Mouse (Mus musculus) intestine, embryonic 14.5 days (tissue): ENCODE measurements around the gene Spo11. TPM values are rescaled to one million over a fixed set of nuclear protein-coding genes. Genes with fewer than 3 reads are reported as not detected.

Experiments
- ATAC-seq: fragments of 200-750 bp; cut with Nextera tagmentation; replicated peaks from 2 replicates; pipeline ENCODE4 v1.8.0; 2017; ENCODE audit warnings: low read depth, moderate number of reproducible peaks, moderate TSS enrichment, moderate library complexity; ENCODE audit not compliant: low FRiP score, low TSS enrichment
- DNase-seq: peaks from one replicate; pipeline ENCODE4 v3.0.0-alpha.2; 2018; ENCODE audit warnings: low spot score
- H3K27ac ChIP-seq: fragments of 300-500 bp; sonication (generic); 2 replicates; pipeline ENCODE4 v1.5.1; 2014; ENCODE audit warnings: low read depth, mild to moderate bottlenecking, control low read depth
- H3K27me3 ChIP-seq: fragments of 300-500 bp; sonication (generic); replicated peaks from 2 replicates; pipeline ENCODE4 v1.6.1; 2014; ENCODE audit warnings: low read length, control low read depth; ENCODE audit not compliant: control insufficient read depth, insufficient read depth
- H3K36me3 ChIP-seq: fragments of 300-500 bp; sonication (generic); 2 replicates; pipeline ENCODE4 v1.6.1; 2014; ENCODE audit warnings: low read length, control low read depth; ENCODE audit not compliant: control insufficient read depth, insufficient read depth
- H3K4me1 ChIP-seq: fragments of 300-500 bp; sonication (generic); replicated peaks from 2 replicates; pipeline ENCODE4 v1.6.1; 2014; ENCODE audit warnings: low read length, control low read depth, mixed read lengths; ENCODE audit not compliant: control insufficient read depth, insufficient read depth
- H3K4me2 ChIP-seq: fragments of 300-500 bp; sonication (generic); 2 replicates; pipeline ENCODE4 v1.6.1; 2014; ENCODE audit warnings: low read length
- H3K4me3 ChIP-seq: fragments of 300-500 bp; sonication (generic); 2 replicates; pipeline ENCODE4 v1.5.1; 2014; ENCODE audit warnings: low read depth, low read length, control low read depth, mixed read lengths
- H3K9ac ChIP-seq: fragments of 300-500 bp; sonication (generic); 2 replicates; pipeline ENCODE4 v1.6.1; 2014; ENCODE audit warnings: mild to moderate bottlenecking, low read length
- H3K9me3 ChIP-seq: fragments of 300-500 bp; sonication (generic); 2 replicates; pipeline ENCODE4 v1.6.1; 2016; ENCODE audit warnings: low read length, control low read depth; ENCODE audit not compliant: control insufficient read depth
- WGBS: fragments of 180-500 bp; shearing (Covaris S2); extraction: QIAGEN DNeasy Blood & Tissue Kit; methylation state at CpG from one replicate; pipeline ENCODE4 v1.1.7; 2014; 5-methylcytosine and 5-hydroxymethylcytosine counted together
- polyA plus RNA-seq: library from polyadenylated mRNA; unstranded; fragments of >200 nt; fragmentation: Nextera tagmentation; extraction: Ambion mirVana; gene quantifications from 2 replicates; pipeline ENCODE4 v1.2.1, GENCODE M21; 2014

Gene Spo11
- polyA plus RNA-seq, 1 experiment from 2014 or later, result not detected

GRCm38 (mm10) chr2:173003737-173004136 lies 26.2 kb downstream of the Spo11 start:
- Histone ChIP-seq H3K36me3 (peaks cover 65% of the 10 kb centered on the region), H3K4me2 (no peak overlapping the region), H3K9ac (no peak overlapping the region), H3K4me1 (peaks cover 13% of the 10 kb centered on the region), H3K27me3 (no peaks in the 10 kb centered on the region), H3K9me3 (no peaks in the 10 kb centered on the region), H3K4me3 (no peak overlapping the region), H3K27ac (no peak overlapping the region)
- ATAC-seq, result no peak
- no peak for DNase-seq
- 97% methylated on average over 8 of the region's 8 CpGs for WGBS

GRCm38 (mm10) chr2:173010220-173010717 lies 32.8 kb downstream of the Spo11 start:
- no peak overlapping the region for H3K27ac ChIP-seq
- H3K27me3 ChIP-seq, result no peaks in the 10 kb centered on the region
- no peaks in the 10 kb centered on the region for H3K9me3 ChIP-seq
- DNase-seq (no peak), ATAC-seq (no peak)
- peaks cover 99% of the 10 kb centered on the region for H3K36me3 ChIP-seq
- no peaks in the 10 kb centered on the region for H3K4me1 ChIP-seq
- no peak overlapping the region for H3K4me2 ChIP-seq
- no peak overlapping the region for H3K9ac ChIP-seq
- H3K4me3 ChIP-seq, result no peak overlapping the region
- WGBS, result 77% methylated on average over 3 of the region's 3 CpGs

DNA sequence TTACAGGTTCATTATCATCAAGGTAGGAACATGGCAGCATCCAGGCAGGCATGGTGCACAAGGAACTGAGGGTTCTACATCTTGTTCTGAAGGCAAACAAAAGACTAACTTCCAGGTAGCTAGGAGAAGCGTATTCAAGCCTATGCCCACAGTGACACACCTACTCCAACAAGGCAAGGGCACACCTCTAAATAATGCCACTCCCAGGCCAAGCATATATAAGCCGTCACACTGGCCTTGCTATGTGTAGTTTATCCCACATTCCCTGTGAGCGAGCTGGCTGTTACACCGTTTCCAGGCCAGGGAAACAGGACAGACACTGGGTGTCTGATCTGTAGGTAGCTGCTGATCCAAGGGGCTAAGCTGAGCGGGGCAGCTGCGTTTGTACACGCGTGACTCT lies 33.9 kb downstream of the Spo11 start:
- peaks cover 96% of the 10 kb centered on the region for H3K36me3 ChIP-seq
- H3K4me3 ChIP-seq, result no peak overlapping the region
- no peaks in the 10 kb centered on the region for H3K27me3 ChIP-seq
- ATAC-seq (no peak), DNase-seq (no peak)
- H3K27ac ChIP-seq, result no peak overlapping the region
- H3K9me3 ChIP-seq, result no peaks in the 10 kb centered on the region
- H3K4me1 ChIP-seq, result no peaks in the 10 kb centered on the region
- no peak overlapping the region for H3K9ac ChIP-seq
- no peak overlapping the region for H3K4me2 ChIP-seq
- 94% methylated on average over 8 of the region's 8 CpGs for WGBS

DNA sequence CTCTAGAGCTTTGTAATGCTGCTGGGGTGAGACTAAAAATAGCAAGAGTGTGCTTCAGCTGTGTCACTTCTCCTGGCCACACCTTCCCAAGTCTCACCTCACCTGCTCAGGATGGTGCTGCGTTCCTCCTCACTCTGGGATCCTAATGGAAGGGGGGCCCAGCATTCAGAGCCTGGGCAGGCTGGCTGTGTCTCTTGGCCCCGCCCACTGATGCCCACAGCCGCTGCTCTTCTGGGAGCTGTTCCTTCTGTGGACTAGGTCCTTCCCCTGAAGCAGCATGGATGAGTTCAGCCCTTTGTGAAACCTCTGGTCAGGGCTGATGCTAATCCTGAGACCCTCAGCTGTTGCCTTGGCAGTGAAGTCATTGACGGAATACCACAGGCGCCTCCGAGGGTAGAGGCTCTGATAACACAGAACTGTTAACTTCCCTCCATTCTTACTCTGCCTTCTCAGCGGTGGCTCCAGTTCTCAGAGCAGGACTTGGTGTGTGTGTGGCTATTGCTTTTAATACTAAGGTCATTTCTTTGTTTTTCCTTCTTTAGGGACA lies 37.3 kb downstream of the Spo11 start:
- H3K9me3 ChIP-seq, result no peaks in the 10 kb centered on the region
- peaks cover 4% of the 10 kb centered on the region; the same call in 1 of the 2 replicates for H3K4me1 ChIP-seq
- DNase-seq (no peak), ATAC-seq (no peak)
- no peaks in the 10 kb centered on the region for H3K27me3 ChIP-seq
- no peak overlapping the region for H3K27ac ChIP-seq
- WGBS, result 76% methylated on average over 7 of the region's 7 CpGs
- peaks cover 62% of the 10 kb centered on the region for H3K36me3 ChIP-seq
- no peak overlapping the region for H3K9ac ChIP-seq
- no peak overlapping the region for H3K4me2 ChIP-seq
- H3K4me3 ChIP-seq, result no peak overlapping the region

GRCm38 (mm10) chr2:173017940-173018339 lies 40.4 kb downstream of the Spo11 start:
- ATAC-seq (no peak), DNase-seq (no peak)
- Histone ChIP-seq H3K36me3 (peaks cover 31% of the 10 kb centered on the region), H3K27ac (no peak overlapping the region), H3K9ac (no peak overlapping the region), H3K4me3 (no peak overlapping the region), H3K9me3 (no peaks in the 10 kb centered on the region), H3K27me3 (peaks cover 8% of the 10 kb centered on the region), H3K4me2 (no peak overlapping the region), H3K4me1 (peaks cover 8% of the 10 kb centered on the region; the same call in 1 of the 2 replicates)
- WGBS, result 42% methylated on average over 6 of the region's 6 CpGs

DNA sequence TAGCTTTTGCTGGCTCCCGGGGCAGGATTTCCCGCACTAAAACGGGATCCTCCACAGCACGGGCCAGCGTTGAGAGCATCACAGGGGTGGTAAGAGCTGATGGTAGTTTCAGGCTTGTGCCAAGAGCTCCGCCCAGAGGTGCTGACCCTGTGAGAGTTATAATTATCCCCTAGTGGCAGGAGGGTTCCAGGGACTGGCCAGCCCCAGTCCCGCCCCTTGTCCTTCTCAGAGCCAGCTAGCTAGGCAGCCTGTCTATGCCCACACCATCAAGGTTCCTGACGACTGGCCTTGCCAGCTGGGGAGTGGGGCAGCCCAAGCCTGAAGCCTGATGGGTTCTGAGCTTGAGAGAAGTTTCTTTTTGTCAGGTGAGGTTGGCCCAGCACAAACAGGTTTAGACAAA lies 41.1 kb downstream of the Spo11 start:
- ATAC-seq (no peak), DNase-seq (no peak)
- H3K4me3 ChIP-seq, result no peak overlapping the region
- WGBS, result 20% methylated on average over 8 of the region's 8 CpGs
- no peak overlapping the region for H3K9ac ChIP-seq
- peaks cover 8% of the 10 kb centered on the region for H3K27me3 ChIP-seq
- H3K4me1 ChIP-seq, result peaks cover 14% of the 10 kb centered on the region
- peaks cover 24% of the 10 kb centered on the region for H3K36me3 ChIP-seq
- H3K9me3 ChIP-seq, result no peaks in the 10 kb centered on the region
- no peak overlapping the region for H3K27ac ChIP-seq
- no peak overlapping the region for H3K4me2 ChIP-seq

- peak; percentile 60 for DNase-seq
- WGBS, result 18% methylated on average over 9 of the region's 9 CpGs
- Histone ChIP-seq H3K27me3 (peaks cover 8% of the 10 kb centered on the region), H3K4me3 (peak overlapping the region; percentile 32), H3K36me3 (peaks cover 17% of the 10 kb centered on the region), H3K4me1 (peaks cover 18% of the 10 kb centered on the region), H3K9ac (peak overlapping the region; percentile 25; the same call in 1 of the 2 replicates), H3K4me2 (peak overlapping the region; percentile 85), H3K27ac (no peak overlapping the region), H3K9me3 (no peaks in the 10 kb centered on the region)
- no peak for ATAC-seq
These were observed 41.8 kb downstream of the Spo11 start for GRCm38 (mm10) chr2:173019322-173019721.

GRCm38 (mm10) chr2:173019790-173020189 lies 42.3 kb downstream of the Spo11 start:
- Histone ChIP-seq H3K4me2 (peak overlapping the region; percentile 85), H3K36me3 (peaks cover 12% of the 10 kb centered on the region), H3K4me1 (peaks cover 18% of the 10 kb centered on the region), H3K9me3 (no peaks in the 10 kb centered on the region), H3K4me3 (peak overlapping the region; percentile 32), H3K27me3 (peaks cover 8% of the 10 kb centered on the region), H3K27ac (no peak overlapping the region), H3K9ac (peak overlapping the region; percentile 25; the same call in 1 of the 2 replicates)
- DNase-seq, result peak; percentile 93
- under 1% methylated on average over 29 of the region's 29 CpGs for WGBS
- peak; percentile 76 for ATAC-seq

GRCm38 (mm10) chr2:173020430-173020829 lies 42.9 kb downstream of the Spo11 start, which contains the start of gene Rbm38:
TSS of gene Rbm38 (plus strand) at chr2:173020498.
- WGBS, result 32% methylated on average over 11 of the region's 11 CpGs
- peak within 1 kb of the TSS; percentile 25; the same call in 1 of the 2 replicates for H3K9ac ChIP-seq

More at GRCm38 (mm10) chr2:173020430-173020829, 42.9 kb downstream of the Spo11 start, which contains the start of gene Rbm38:
- DNase-seq, result no peak
- no peak for ATAC-seq
- Histone ChIP-seq H3K9me3 (no peaks in the 10 kb centered on the region), H3K27ac (no peak within 1 kb of the TSS), H3K4me2 (peak within 1 kb of the TSS; percentile 85), H3K36me3 (peaks cover 6% of the 10 kb centered on the region; the same call in 1 of the 2 replicates), H3K4me1 (peaks cover 24% of the 10 kb centered on the region), H3K27me3 (peaks cover 8% of the 10 kb centered on the region), H3K4me3 (peak within 1 kb of the TSS; percentile 83)
